Mouse (Mus musculus) embryo, embryonic 10 days (tissue): ENCODE results near the gene Snorc.

Experiments
- DNase-seq: peaks from one replicate; pipeline ENCODE4 v3.0.0-alpha.2; 2015; ENCODE audit warnings: low spot score

Snorc gene

GRCm38 (mm10) chr1:87510166-87510691 is 40.2 kb downstream of the Snorc start:
- DNase-seq: peak; percentile 61

GRCm38 (mm10) chr1:87510845-87511244 is 40.8 kb downstream of the Snorc start:
- DNase-seq: no peak

- no peak for DNase-seq
Observed at GRCm38 (mm10) chr1:87520467-87520866, 50.4 kb downstream of the Snorc start.

DNA sequence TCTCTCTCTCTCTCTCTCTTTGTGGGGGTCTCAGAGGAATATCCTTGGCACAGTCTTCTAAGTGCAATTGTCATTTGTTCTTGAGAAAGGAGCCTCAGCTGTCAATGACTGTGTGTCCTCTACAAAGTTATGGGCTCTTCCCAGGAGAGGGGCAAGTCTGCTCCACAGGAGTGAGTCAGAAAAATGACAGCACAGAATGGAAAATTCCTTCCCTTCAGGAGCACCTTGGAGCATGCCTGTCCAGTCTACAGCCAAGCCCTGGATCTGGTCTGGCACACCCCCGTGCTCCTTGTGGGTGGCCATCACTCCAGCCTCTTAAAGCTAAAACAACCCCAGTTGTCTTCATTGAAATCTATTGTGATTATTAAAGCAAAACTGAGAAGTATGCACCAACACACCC is 51.5 kb downstream of the Snorc start:
- no peak for DNase-seq

GRCm38 (mm10) chr1:87525041-87525440 is 55.0 kb downstream of the Snorc start:
- no peak for DNase-seq
